Mouse (Mus musculus): ENCODE data around the gene Rph3a.
"Not testable (repeated sequence)": the region's sequence is repeated elsewhere in the genome, so short reads cannot be mapped to it uniquely, and the experiment has no call there.

The Rph3a gene

DNA sequence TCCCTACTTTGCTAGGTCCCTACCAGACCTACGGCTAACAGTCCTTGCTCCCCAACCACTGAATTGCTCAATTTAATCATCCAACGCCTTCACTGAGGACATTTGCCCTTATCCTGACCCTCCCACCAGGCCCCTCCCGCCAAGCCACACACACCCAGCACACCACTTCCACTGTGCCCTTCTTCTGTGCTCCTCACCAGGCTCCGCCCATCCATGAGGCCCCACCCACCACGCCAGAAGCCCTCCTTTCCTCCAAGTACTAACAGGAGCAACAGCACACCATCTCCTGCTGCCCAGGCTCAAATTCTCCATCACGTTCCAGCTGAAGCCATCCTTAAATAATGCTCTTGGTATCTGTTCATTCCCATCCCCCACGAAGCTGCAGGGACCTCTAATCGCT is 35.4 kb downstream of the Rph3a start:
- DNase-seq (ENCODE audit: low spot score), result no peak

DNA sequence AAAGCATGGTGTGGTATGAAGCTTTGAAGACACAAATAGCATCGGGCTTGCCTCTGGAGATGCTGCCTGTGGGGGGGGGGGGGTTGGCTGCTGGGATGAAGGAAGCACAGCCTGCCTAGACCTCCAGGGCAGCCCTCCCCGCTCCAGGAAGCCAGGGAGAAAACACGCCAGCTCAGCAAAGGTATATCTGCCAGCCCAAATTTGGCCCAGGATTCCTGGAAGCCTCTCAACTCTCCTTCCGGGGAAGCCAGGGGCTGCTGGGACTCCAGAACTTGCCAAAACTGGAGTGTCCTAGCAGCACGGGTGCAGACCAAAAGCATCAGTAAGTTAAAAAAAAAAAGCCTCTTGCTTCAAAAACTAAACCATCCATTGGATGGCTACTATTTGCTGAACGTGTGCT is 37.6 kb downstream of the Rph3a start:
- no peak for DNase-seq (ENCODE audit: low spot score)

DNA sequence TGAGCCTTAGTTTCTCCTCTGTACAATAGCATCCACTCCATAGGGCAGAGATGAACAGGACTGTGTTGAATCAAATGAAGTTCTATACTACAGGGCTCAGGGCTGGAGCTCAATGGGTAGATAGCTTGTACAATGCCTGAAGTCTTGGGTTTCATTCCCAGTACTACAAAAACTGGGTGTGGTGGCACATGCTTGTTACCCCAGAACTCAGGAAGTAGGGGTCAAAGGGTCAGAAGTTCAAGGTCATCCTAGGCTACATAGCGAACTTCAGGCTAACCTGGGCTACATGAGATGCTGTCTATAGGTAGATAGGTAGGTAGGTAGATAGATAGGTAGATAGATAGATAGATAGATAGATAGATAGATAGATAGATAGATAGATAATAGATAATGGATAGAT is 38.6 kb downstream of the Rph3a start:
- DNase-seq (ENCODE audit: low spot score), result no peak

DNA sequence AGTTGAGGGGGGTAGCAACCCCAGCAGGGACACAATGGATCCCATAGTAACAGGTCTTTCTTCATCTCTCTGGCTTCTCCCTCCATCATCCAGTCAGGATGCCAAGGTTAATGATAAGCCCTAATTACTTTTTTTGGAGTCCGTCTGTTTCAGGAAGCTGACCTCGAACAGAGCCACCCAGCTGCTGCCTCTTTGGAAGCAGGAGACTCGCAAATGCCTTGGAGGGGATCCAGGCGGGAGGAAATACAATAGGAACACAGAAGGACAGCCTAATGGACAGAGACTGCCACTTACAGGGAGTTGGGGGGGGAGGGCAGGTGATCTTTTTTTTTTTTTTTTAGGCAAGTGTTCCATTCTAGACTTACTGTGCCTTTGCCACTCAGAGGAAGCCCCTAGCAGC is 40.2 kb downstream of the Rph3a start:
- no peak for DNase-seq (ENCODE audit: low spot score)

DNA sequence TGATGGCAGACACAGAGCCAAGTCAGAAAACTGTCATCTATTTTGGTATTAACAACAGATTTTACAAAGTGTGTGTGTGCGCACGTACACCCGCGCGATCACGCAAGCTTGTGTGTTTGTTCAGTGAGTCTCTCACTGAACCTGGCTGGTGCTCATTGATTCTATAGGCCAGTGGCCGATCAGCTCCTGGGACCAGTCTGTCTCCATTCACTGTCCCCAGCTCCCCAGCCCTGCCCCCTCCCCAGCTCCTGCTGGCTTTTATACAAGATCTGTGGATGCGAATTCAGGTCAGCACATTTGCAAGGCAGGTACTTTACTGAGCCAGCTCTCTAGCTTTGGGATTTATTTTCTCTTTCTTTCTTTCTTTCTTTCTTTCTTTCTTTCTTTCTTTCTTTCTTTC is 41.1 kb downstream of the Rph3a start:
- DNase-seq (ENCODE audit: low spot score), result no peak

DNA sequence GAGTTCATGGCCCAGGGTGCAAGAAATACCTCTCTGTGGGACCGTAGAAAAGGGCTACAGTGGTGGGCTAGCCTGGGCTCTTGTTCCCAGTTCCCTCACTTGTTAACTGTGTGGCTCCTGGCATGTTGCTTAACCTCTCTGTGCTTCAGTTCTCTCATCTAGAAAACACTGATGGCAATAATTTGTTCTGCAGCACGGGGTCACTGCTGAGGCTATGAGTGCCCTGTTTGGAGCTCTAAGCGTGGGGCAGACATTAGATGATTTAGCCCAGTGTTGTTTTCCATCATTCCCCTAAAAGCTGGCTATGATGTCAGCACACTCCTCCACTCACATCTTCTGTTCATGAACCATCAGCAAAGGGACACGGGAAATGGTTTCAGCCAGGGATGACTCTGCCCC is 41.8 kb downstream of the Rph3a start:
- no peak for DNase-seq (ENCODE audit: low spot score)

DNA sequence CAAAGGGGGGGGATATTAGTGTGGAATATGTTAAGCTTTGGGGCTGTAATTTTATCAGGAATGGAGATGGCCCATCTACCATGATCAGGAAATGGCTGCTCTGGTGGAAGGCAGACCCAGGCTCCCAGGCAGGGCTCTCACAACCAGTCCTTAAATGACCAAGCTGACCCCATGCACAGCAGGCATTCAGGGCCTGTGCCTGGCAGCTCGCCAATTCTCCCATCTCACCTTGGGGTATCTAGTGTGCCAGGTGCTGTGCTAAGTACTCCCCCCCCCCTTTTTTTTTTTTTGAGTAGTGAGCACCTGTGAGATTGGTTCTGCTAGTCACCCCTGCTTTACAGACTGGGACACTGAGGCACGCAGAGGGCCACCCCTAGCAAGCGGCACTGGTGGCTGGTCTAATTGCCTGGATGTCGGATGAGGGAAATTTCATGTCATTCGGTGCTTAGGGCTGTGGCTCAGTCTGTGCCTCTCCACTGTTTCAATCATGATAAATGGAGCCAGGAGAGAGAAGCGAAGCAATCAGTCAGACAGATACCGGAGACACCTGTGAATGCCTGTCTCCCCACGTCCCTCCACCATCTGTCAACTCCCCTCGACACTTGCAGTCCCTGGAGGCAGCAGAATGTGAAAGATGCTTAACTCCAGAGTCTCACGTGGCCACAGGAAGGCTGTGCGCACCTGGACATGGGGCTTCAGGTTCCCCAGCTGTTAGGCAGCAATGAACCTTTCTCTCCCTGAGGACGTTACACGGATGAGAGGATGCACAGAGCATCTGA is 42.3 kb downstream of the Rph3a start:
- DNase-seq (ENCODE audit: low spot score), result no peak

DNA sequence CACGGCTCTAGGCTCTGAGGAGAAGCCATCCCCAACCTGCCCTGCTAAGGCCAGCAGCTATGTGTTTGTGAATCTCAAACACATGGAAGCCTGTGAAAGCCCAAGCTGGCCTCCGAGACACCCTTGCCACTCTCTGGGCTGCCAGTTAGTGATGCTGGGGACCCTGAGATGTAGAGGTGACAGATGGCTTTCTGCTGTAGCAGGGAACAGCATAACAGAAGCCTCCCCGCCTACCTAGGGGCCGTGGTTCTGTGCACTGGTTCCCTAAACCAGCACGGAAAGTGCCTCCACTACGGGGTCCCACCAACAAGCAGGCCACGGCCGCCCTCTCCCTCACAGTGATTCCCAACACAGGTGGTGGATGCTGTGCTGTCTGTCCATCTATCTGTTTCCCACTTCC is 43.0 kb downstream of the Rph3a start:
- DNase-seq (ENCODE audit: low spot score), result no peak

DNA sequence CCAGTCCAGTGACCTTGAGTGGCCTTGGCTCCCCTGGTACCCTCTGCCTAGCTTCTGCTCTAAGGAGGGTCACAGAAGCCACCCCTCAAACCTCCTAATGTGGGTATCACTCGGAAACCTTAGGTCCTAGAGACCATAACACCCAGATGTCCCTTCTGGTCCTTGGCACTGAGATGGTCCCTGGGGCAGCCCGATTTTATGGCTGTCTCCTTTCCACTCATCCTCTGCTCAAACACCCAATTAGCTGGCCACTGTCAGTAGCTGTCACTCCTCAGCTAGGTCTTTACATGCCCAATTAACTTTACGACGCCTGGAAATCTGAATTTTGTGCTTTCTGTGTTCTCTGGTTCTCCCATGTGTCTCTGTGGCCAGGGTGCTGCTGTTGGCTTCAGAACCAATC is 43.7 kb downstream of the Rph3a start:
- DNase-seq (ENCODE audit: low spot score), result no peak

DNA sequence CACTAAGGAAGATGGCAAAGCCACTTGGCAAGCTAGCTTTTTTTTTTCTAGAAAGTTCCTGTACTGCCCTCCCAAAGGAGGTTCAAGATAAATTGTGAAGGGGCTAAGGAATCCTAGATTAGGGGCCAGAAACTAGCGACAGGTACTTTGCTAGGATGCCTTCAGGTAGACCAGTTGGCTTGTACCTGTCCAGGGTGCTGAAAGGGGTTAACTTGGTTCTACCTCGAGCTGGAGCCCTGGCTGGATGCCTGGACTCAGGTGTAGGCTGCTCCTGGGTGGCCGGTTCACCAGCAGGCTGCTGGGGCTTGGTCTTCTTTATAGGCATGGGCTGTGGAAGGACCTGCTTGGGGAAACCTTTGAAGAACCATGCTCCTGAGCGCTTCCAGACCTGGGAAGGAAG is 48.9 kb downstream of the Rph3a start:
- DNase-seq (ENCODE audit: low spot score), result no peak

DNA sequence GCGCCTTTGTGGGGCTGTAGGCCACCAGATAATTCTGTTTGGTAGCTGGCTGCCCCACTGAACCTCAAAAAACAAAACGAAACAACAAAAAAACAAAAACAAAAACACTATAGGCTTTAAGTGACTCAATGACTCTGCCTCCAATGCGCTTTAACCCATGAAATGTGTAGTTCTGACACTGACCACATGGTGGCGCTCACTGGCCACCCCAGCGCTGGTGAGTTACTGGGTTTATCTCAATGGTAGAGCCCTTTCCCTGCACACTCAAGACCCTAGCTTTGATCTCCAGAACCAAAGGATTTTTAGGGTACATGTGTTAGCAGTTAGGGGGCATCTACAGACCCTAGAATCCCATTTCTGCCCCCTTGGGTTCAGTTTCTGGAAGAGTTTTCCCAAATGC is 55.9 kb downstream of the Rph3a start:
- no peak for DNase-seq (ENCODE audit: low spot score)

DNA sequence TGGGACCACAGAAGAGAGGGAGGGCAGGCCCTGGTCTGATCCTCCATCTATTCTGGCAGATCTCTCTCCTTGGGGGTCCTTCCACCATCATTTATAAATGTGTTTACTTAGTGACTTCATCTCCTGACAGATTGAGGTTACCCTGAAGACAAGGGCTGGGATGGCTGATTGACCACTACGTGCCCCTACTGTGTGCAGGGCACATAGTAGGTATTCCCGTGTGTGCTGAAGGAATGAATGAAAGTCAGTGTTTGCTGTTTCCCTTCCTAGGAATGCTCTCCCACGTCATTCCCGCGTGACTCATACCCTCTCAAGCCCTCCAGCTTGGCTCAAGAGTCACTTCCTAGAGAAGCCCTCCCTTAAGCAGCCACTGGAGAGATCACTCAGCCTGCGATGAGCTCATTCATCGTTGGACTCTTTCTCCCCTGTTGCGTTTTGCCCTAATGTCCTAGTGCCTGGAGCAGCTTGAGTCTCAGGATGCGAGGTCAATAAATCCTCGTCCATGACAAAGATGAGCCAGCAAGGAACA is 57.6 kb downstream of the Rph3a start:
- no peak for DNase-seq (ENCODE audit: low spot score)

DNA sequence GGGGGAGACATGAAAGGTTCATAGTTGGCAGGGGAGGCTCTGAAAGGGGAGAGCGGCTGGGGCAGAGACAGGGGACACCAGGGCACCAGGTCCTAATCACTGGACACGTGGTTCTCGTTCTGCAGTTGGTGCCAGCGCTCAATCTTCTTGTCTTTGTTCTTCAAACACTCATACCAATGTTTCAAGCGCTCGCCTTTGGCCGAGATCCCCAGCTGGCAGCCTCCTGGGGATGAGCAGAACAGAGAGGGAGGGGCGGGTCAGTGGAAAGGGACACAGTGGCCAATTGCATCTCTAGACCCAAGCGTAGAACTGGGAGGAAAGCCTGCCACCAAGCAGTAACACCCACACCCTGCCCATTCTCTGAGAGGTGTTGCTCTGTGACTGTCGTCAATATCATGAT is 67.8 kb downstream of the Rph3a start:
- no peak for DNase-seq (ENCODE audit: low spot score)

DNA sequence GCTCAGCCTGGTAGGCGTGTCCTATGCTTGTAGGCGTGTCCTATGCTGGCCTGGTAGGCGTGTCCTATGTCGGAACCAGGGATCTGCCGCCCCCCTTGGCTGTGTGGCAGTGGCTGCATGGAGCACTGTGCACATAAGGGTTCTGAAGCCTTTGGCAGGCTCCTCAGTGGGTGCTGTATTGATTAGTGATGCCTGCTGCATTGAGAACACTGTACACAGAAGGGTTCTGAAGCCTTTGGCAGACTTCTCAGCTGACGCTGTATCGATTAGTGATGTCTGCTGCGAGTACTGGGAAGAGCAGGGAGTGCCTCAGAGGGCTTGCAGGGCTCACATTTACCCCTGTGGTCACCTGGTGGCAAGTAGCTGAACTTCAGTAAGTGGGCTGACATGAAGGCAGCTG is 71.3 kb downstream of the Rph3a start:
- no peak for DNase-seq (ENCODE audit: low spot score)

DNA sequence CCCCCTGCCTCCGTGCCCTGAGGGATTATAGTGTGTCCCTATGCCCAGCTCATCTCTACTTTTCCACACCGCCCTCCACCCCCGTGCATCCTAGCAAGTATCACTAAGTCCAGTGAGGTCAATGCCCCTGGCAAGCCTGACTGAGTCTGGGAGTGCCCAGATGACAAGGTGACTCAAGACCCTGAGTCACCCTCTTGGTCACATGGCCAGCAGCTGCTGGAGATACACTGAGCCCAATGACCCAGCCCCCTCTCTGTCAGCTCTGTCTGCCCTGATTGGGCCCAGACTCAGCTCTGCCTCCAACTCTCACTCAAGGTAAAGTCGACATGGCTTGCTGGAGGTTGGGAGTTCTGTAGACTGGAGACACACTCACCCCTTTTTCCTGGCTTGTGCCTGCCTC is 72.1 kb downstream of the Rph3a start:
- DNase-seq (ENCODE audit: low spot score), result no peak

DNA sequence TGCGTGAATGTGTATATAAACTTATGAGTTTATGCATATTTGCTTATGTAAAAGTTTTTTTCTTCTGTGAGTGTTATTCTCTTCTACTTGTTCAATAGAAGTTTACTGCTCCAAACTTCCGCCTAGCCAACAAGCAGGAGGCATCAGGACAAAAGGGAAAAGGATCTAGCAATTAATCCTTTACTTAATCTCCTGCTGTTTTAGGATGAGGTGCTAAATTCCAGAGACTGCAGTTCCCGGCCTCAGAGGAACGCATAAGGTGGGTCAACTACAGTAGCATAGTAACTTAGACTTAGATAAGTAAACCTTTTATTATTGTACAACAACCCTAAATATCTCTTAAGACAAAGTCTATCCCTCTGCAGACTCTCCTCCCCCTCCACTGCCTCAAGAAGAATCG is 75.9 kb downstream of the Rph3a start:
- DNase-seq (ENCODE audit: low spot score), result no peak

DNA sequence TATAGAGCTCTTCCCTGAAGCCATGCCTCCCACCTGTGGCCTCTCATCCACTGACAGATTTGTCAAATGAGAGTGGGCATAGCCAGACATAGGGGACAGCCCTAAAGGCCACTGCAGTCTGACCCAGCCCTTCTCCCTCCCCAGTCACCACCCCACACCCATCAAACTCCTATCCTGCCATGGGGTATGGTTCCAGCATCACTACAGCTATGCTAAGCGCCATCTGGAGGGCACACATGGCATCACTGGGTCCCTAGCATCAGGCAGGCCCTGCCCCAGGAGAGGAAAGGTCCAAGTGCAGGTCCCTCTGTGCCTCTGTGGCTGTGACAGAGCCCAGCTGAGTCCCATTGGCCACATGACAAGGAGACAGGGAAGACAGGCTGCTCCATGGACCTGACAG is 82.9 kb downstream of the Rph3a start:
- DNase-seq (ENCODE audit: low spot score), result no peak

DNA sequence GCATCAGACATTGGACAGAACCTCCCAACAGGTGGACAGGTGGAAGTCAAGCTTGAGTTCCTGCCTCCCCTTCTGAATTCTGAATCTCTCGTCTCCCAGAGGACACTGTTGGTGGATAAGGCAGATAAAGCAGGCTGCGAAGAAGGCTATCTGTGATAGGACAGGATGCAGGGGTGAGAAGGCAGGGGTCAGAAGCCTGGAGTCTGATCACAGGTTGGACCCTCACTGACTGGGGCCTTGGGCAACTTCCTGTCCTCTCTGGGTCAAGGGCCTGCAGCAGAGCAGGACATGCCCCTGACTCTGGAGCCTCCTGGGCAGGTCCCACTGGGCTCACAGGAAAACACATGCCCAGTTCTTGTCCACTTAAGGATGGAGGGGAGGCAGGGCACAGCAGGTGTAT is 83.6 kb downstream of the Rph3a start:
- not testable (repeated sequence) for DNase-seq (ENCODE audit: low spot score)

DNA sequence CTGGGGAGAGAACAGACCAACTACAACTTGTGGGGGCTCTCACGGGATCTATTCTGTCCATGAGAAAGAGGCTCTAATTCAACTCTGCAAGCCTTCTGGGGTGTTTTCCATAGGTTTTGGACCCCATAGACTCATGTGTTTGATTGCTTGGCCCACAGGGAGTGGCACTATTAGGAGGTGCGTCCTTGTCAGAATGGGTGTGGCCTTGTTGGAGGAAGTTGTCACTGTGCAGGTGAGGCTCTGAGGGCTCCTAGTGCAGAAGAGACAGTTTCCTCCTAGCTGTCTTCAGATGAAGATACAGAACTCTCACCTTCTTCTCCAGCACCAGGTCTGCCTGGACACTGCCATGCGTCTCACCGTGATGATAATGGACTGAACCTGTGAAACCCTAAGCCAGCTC is 85.4 kb downstream of the Rph3a start:
- DNase-seq (ENCODE audit: low spot score), result not testable (repeated sequence)

DNA sequence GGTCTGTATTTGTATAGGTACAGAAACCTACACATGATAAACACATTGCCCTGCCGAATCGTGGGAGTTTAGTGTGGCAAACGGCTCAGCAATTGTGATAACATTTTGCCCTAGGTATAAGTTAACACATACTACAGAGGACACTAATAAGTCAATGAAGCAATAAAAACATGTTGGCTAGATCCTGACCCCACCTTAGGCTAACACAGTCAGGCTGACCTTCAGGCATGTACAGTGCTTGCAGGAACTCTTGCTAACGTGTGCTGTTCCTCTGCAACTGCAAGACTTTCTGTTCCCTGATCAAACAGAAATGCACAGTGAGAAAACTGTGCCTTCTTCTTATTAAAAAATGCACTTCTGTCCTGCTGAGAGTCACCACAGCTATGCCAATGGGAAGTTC is 85.9 kb downstream of the Rph3a start:
- DNase-seq (ENCODE audit: low spot score), result no peak

DNA sequence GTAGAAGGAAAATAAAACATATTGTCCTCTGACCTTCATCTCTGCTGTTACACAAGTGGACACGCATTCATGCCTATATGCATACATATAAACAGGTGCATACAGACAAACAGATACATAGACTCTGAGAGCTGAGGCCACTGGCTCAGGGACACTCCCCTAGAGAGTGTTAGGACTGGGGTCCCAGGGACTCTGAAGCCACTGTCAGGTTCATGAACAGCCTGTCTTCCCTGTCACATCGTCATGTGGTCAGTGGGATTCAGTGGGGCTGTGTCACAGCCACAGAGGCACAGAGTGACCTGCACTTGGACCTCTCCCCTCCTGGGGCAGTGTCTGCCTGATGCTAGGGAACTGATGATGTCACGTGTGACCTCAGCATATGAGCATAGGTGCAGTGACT is 89.6 kb downstream of the Rph3a start:
- DNase-seq (ENCODE audit: low spot score), result no peak

DNA sequence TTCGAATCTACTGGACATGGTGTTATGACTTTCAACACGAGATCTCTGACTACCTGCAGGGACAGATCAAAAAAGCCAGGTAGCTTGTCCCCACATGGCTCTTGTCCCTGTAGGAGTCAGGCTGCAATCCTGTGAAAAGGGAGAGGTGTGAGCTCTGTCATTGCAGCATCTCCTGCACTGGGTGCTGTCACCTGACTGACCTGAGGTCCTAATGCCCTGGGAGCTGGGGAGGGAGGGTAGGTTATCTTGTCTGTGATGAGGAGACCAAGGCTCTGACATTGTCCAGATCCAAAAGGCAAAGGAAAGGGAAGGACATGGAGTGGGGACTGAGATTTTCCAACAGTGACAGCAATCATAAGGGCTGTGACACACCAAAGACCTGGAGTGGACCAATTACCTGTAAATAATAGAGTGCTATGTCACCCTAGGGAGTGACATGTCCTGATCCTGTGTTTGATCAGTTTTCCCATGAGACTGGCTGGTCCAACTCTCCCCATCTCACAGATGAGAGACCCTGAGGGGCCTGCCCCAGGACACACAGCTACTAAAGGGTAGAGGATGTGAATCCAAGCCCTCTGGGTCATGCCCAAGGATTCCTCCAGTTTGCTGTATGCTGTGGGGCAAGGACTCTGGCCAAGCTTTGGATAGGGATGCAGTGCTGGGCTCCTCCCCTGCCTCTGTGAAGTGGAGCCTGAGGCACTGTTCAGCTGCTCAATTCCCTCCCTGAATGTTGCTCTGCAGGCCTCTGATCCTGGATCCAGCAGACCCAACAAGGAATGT is 90.5 kb downstream of the Rph3a start:
- not testable (repeated sequence) for DNase-seq (ENCODE audit: low spot score)

DNA sequence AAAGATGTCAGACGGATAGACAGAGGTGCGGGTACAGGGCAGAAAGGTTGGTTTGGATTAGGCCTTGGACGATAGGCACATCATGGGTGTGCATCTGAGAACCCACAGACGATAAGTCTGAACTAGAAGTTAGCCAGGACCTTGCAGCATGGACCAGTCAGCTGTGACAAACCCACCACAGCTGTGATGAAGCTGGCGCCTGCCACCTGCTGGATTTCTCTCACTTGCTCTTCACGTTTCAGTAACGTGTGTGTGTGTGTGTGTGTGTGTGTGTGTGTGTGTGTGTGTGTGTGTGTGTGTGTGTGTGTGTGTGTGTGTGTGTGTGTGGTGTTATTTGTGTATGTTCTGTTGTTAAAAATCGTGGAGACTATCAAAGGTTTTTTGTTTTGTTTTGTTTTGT is 95.7 kb downstream of the Rph3a start, which contains the start of gene Oas1d:
TSS of gene Oas1d (plus strand) at position 333 of the 400 bp plus-strand sequence.
- not testable (repeated sequence) for DNase-seq (ENCODE audit: low spot score)
